Mouse (Mus musculus) kidney, embryonic 15.5 days (tissue): ENCODE data around the gene Fanci. TPM values are rescaled to one million over a fixed set of nuclear protein-coding genes. Genes with fewer than 3 reads are reported as not detected.

ENCODE experiments used
- ATAC-seq: fragments of 200-750 bp; cut with Nextera tagmentation; replicated peaks from 2 replicates; pipeline ENCODE4 v1.8.0; 2017; ENCODE audit warnings: moderate TSS enrichment; ENCODE audit not compliant: low FRiP score
- H3K27ac ChIP-seq: fragments of 300-500 bp; sonication (generic); 2 replicates; pipeline ENCODE4 v1.5.1; 2015; ENCODE audit warnings: mild to moderate bottlenecking, inconsistent platforms
- H3K27me3 ChIP-seq: fragments of 300-500 bp; sonication (generic); 2 replicates; pipeline ENCODE4 v1.6.1; 2015; ENCODE audit warnings: inconsistent platforms
- H3K36me3 ChIP-seq: fragments of 300-500 bp; sonication (generic); 2 replicates; pipeline ENCODE4 v1.6.1; 2015; ENCODE audit warnings: inconsistent platforms
- H3K4me1 ChIP-seq: fragments of 300-500 bp; sonication (generic); 2 replicates; pipeline ENCODE4 v1.6.1; 2015; ENCODE audit warnings: inconsistent platforms
- H3K4me2 ChIP-seq: fragments of 300-500 bp; sonication (generic); 2 replicates; pipeline ENCODE4 v1.6.1; 2015; ENCODE audit warnings: moderate library complexity, mild to moderate bottlenecking, inconsistent platforms
- H3K4me3 ChIP-seq: fragments of 300-500 bp; sonication (generic); replicated peaks from 2 replicates; pipeline ENCODE4 v1.5.1; 2015; ENCODE audit warnings: mild to moderate bottlenecking, inconsistent platforms
- H3K9ac ChIP-seq: fragments of 300-500 bp; sonication (generic); 2 replicates; pipeline ENCODE4 v1.6.1; 2015; ENCODE audit warnings: mild to moderate bottlenecking, inconsistent platforms
- H3K9me3 ChIP-seq: fragments of 300-500 bp; sonication (generic); replicated peaks from 2 replicates; pipeline ENCODE4 v1.6.1; 2016; ENCODE audit warnings: inconsistent platforms
- WGBS: fragments of 180-500 bp; shearing (Covaris S2); methylation state at CpG from one replicate; pipeline ENCODE4 v1.1.7; 2015; ENCODE audit warnings: mixed read lengths; 5-methylcytosine and 5-hydroxymethylcytosine counted together
- polyA plus RNA-seq: library from polyadenylated mRNA; unstranded; fragments of >200 nt; fragmentation: Nextera tagmentation; extraction: Ambion mirVana; gene quantifications from 2 replicates; pipeline ENCODE4 v1.2.1, GENCODE M21; 2015

Gene Fanci
- 12.0 and 12.6 TPM in 2 replicates for polyA plus RNA-seq

GRCm38 (mm10) chr7:79391883-79392649 is at the start of gene Fanci:
Gene Fanci, plus strand, starts transcription at chr7:79391929.
- peak within 1 kb of the TSS; percentile 63 for H3K9ac ChIP-seq
- WGBS, result under 1% methylated on average over 44 of the region's 44 CpGs
- ATAC-seq, result peak; percentile 94
- no peaks in the 10 kb centered on the region for H3K36me3 ChIP-seq
- no peaks in the 10 kb centered on the region for H3K9me3 ChIP-seq
- H3K4me1 ChIP-seq, result peaks cover 14% of the 10 kb centered on the region
- H3K27ac ChIP-seq, result peak within 1 kb of the TSS; percentile 91
- peak within 1 kb of the TSS; percentile 94 for H3K4me2 ChIP-seq
- no peaks in the 10 kb centered on the region for H3K27me3 ChIP-seq
- peak within 1 kb of the TSS; percentile 67 for H3K4me3 ChIP-seq

- Histone ChIP-seq H3K9ac (no peak overlapping the region), H3K36me3 (peaks cover 45% of the 10 kb centered on the region), H3K27me3 (no peaks in the 10 kb centered on the region), H3K4me1 (no peaks in the 10 kb centered on the region), H3K4me3 (no peak overlapping the region), H3K4me2 (no peak overlapping the region), H3K9me3 (no peaks in the 10 kb centered on the region), H3K27ac (no peak overlapping the region)
- WGBS, result 56% methylated on average over 4 of the region's 4 CpGs
- no peak for ATAC-seq
These were observed 45.8 kb upstream of the Fanci start for GRCm38 (mm10) chr7:79345902-79346301.

- Histone ChIP-seq H3K9me3 (no peaks in the 10 kb centered on the region), H3K27me3 (no peaks in the 10 kb centered on the region), H3K4me2 (no peak overlapping the region), H3K9ac (no peak overlapping the region), H3K4me3 (no peak overlapping the region), H3K27ac (no peak overlapping the region), H3K36me3 (peaks cover 49% of the 10 kb centered on the region), H3K4me1 (no peaks in the 10 kb centered on the region)
- no peak for ATAC-seq
- 55% methylated on average over 8 of the region's 8 CpGs for WGBS
These were observed 45.1 kb upstream of the Fanci start for GRCm38 (mm10) chr7:79346555-79347075.

GRCm38 (mm10) chr7:79347108-79347813 is 44.5 kb upstream of the Fanci start:
- no peaks in the 10 kb centered on the region for H3K27me3 ChIP-seq
- no peak overlapping the region for H3K27ac ChIP-seq
- H3K36me3 ChIP-seq, result peaks cover 55% of the 10 kb centered on the region
- 79% methylated on average over 13 of the region's 13 CpGs for WGBS
- no peaks in the 10 kb centered on the region for H3K9me3 ChIP-seq
- H3K4me3 ChIP-seq, result no peak overlapping the region
- H3K9ac ChIP-seq, result no peak overlapping the region
- no peaks in the 10 kb centered on the region for H3K4me1 ChIP-seq
- no peak overlapping the region for H3K4me2 ChIP-seq
- ATAC-seq, result no peak

GRCm38 (mm10) chr7:79348816-79349215 is 42.9 kb upstream of the Fanci start:
- Histone ChIP-seq H3K4me2 (no peak overlapping the region), H3K9me3 (no peaks in the 10 kb centered on the region), H3K36me3 (peaks cover 57% of the 10 kb centered on the region), H3K4me1 (no peaks in the 10 kb centered on the region), H3K27me3 (no peaks in the 10 kb centered on the region), H3K27ac (no peak overlapping the region), H3K4me3 (no peak overlapping the region), H3K9ac (no peak overlapping the region)
- no peak for ATAC-seq
- 81% methylated on average over 8 of the region's 8 CpGs for WGBS

GRCm38 (mm10) chr7:79349738-79350386 is 41.9 kb upstream of the Fanci start:
- no peak; the same call in 1 of the 2 replicates for ATAC-seq
- no peak overlapping the region for H3K4me2 ChIP-seq
- no peak overlapping the region for H3K9ac ChIP-seq
- H3K4me1 ChIP-seq, result no peaks in the 10 kb centered on the region
- peaks cover 58% of the 10 kb centered on the region for H3K36me3 ChIP-seq
- H3K9me3 ChIP-seq, result no peaks in the 10 kb centered on the region
- 33% methylated on average over 12 of the region's 12 CpGs for WGBS
- H3K27me3 ChIP-seq, result no peaks in the 10 kb centered on the region
- H3K27ac ChIP-seq, result no peak overlapping the region
- H3K4me3 ChIP-seq, result no peak overlapping the region

- 54% methylated on average over 15 of the region's 15 CpGs for WGBS
- Histone ChIP-seq H3K4me1 (peaks cover 16% of the 10 kb centered on the region), H3K4me2 (no peak overlapping the region), H3K27me3 (no peaks in the 10 kb centered on the region), H3K4me3 (no peak overlapping the region), H3K27ac (no peak overlapping the region; the same call in 1 of the 2 replicates), H3K9ac (no peak overlapping the region), H3K9me3 (no peaks in the 10 kb centered on the region), H3K36me3 (peaks cover 64% of the 10 kb centered on the region)
- ATAC-seq, result peak; percentile 49; the same call in 1 of the 2 replicates
These were observed 33.2 kb upstream of the Fanci start for GRCm38 (mm10) chr7:79358350-79359182.

- H3K27me3 ChIP-seq, result no peaks in the 10 kb centered on the region
- no peak overlapping the region for H3K4me2 ChIP-seq
- H3K4me1 ChIP-seq, result peaks cover 16% of the 10 kb centered on the region
- H3K27ac ChIP-seq, result no peak overlapping the region
- H3K9me3 ChIP-seq, result no peaks in the 10 kb centered on the region
- WGBS, result 92% methylated on average over 3 of the region's 3 CpGs
- H3K4me3 ChIP-seq, result no peak overlapping the region
- H3K36me3 ChIP-seq, result peaks cover 59% of the 10 kb centered on the region
- ATAC-seq, result no peak
- H3K9ac ChIP-seq, result no peak overlapping the region
These were observed 32.6 kb upstream of the Fanci start for GRCm38 (mm10) chr7:79359183-79359435.

- H3K27ac ChIP-seq, result no peak overlapping the region
- H3K9ac ChIP-seq, result no peak overlapping the region
- H3K9me3 ChIP-seq, result no peaks in the 10 kb centered on the region
- 63% methylated on average over 11 of the region's 11 CpGs for WGBS
- no peaks in the 10 kb centered on the region for H3K27me3 ChIP-seq
- ATAC-seq, result no peak
- H3K36me3 ChIP-seq, result peaks cover 52% of the 10 kb centered on the region
- H3K4me3 ChIP-seq, result no peak overlapping the region
- H3K4me2 ChIP-seq, result no peak overlapping the region
- peaks cover 16% of the 10 kb centered on the region for H3K4me1 ChIP-seq
These were observed 31.7 kb upstream of the Fanci start for GRCm38 (mm10) chr7:79360056-79360455.

GRCm38 (mm10) chr7:79362208-79362607 is 29.5 kb upstream of the Fanci start:
- Histone ChIP-seq H3K36me3 (peaks cover 31% of the 10 kb centered on the region), H3K27me3 (no peaks in the 10 kb centered on the region), H3K27ac (no peak overlapping the region), H3K9ac (no peak overlapping the region), H3K4me3 (no peak overlapping the region), H3K9me3 (no peaks in the 10 kb centered on the region), H3K4me1 (peaks cover 16% of the 10 kb centered on the region), H3K4me2 (no peak overlapping the region)
- 72% methylated on average over 8 of the region's 8 CpGs for WGBS
- no peak for ATAC-seq

- Histone ChIP-seq H3K9me3 (no peaks in the 10 kb centered on the region), H3K4me1 (peaks cover 16% of the 10 kb centered on the region), H3K4me2 (no peak overlapping the region), H3K27ac (no peak overlapping the region), H3K9ac (no peak overlapping the region), H3K27me3 (no peaks in the 10 kb centered on the region), H3K36me3 (peaks cover 27% of the 10 kb centered on the region), H3K4me3 (no peak overlapping the region)
- ATAC-seq, result no peak
- WGBS, result 82% methylated on average over 7 of the region's 7 CpGs
These were observed 28.9 kb upstream of the Fanci start for GRCm38 (mm10) chr7:79362830-79363229.
